Mouse (Mus musculus): ENCODE measurements at regions not wholly inside any gene's neighbourhood (a gene's known extent, or its start where the extent isn't known, plus 50 kb on each side); places are given as distances from the start of the nearest gene placed in this dataset.

- no peaks in the 10 kb centered on the region for H3K4me1 ChIP-seq (ENCODE audit: control insufficient read depth, insufficient read depth, low read length)
- no peak overlapping the region for H3K4me3 ChIP-seq (ENCODE audit: control insufficient read depth, low read depth, low read length)
- no peak for TF ChIP-seq POLR2A (IDR thresholded peaks at IDR 0.05; ENCODE audit: control insufficient read depth, low read depth, low read length)
- no peak for TF ChIP-seq CTCF (IDR thresholded peaks at IDR 0.05; ENCODE audit: control insufficient read depth, insufficient read depth, insufficient replicate concordance, low read depth, low read length)
- H3K27ac ChIP-seq (ENCODE audit: control insufficient read depth, insufficient read depth, low read depth, low read length), result no peak overlapping the region
- no peaks in the 10 kb centered on the region for H3K27me3 ChIP-seq (ENCODE audit: control insufficient read depth, insufficient read depth, low read length)
- no peaks in the 10 kb centered on the region for H3K36me3 ChIP-seq (ENCODE audit: control insufficient read depth, insufficient read depth, low read length)
These were observed 1240.4 kb upstream of the A1bg start for GRCm38 (mm10) chr15:62163203-62163602.

GRCm38 (mm10) chr15:62162648-62163194, 1239.9 kb upstream of the A1bg start:
- Histone ChIP-seq H3K4me3 (ENCODE audit: control insufficient read depth, low read depth, low read length) (no peak overlapping the region), H3K36me3 (ENCODE audit: control insufficient read depth, insufficient read depth, low read length) (no peaks in the 10 kb centered on the region), H3K27me3 (ENCODE audit: control insufficient read depth, insufficient read depth, low read length) (no peaks in the 10 kb centered on the region), H3K27ac (ENCODE audit: control insufficient read depth, insufficient read depth, low read depth, low read length) (no peak overlapping the region), H3K4me1 (ENCODE audit: control insufficient read depth, insufficient read depth, low read length) (no peaks in the 10 kb centered on the region)
- TF ChIP-seq CTCF (IDR thresholded peaks at IDR 0.05; ENCODE audit: control insufficient read depth, insufficient read depth, insufficient replicate concordance, low read depth, low read length) (no peak), POLR2A (IDR thresholded peaks at IDR 0.05; ENCODE audit: control insufficient read depth, low read depth, low read length) (no peak)

GRCm38 (mm10) chr15:62161975-62162647, 1239.3 kb upstream of the A1bg start:
- no peak overlapping the region for H3K27ac ChIP-seq (ENCODE audit: control insufficient read depth, insufficient read depth, low read depth, low read length)
- H3K36me3 ChIP-seq (ENCODE audit: control insufficient read depth, insufficient read depth, low read length), result no peaks in the 10 kb centered on the region
- no peak overlapping the region for H3K4me3 ChIP-seq (ENCODE audit: control insufficient read depth, low read depth, low read length)
- no peaks in the 10 kb centered on the region for H3K4me1 ChIP-seq (ENCODE audit: control insufficient read depth, insufficient read depth, low read length)
- TF ChIP-seq CTCF (IDR thresholded peaks at IDR 0.05; ENCODE audit: control insufficient read depth, insufficient read depth, insufficient replicate concordance, low read depth, low read length), result no peak
- no peak for TF ChIP-seq POLR2A (IDR thresholded peaks at IDR 0.05; ENCODE audit: control insufficient read depth, low read depth, low read length)
- H3K27me3 ChIP-seq (ENCODE audit: control insufficient read depth, insufficient read depth, low read length), result no peaks in the 10 kb centered on the region

GRCm38 (mm10) chr15:62161061-62161460, 1238.2 kb upstream of the A1bg start:
- no peaks in the 10 kb centered on the region for H3K36me3 ChIP-seq (ENCODE audit: control insufficient read depth, insufficient read depth, low read length)
- H3K27ac ChIP-seq (ENCODE audit: control insufficient read depth, insufficient read depth, low read depth, low read length), result no peak overlapping the region
- H3K27me3 ChIP-seq (ENCODE audit: control insufficient read depth, insufficient read depth, low read length), result no peaks in the 10 kb centered on the region
- TF ChIP-seq CTCF (IDR thresholded peaks at IDR 0.05; ENCODE audit: control insufficient read depth, insufficient read depth, insufficient replicate concordance, low read depth, low read length), result no peak
- no peak for TF ChIP-seq POLR2A (IDR thresholded peaks at IDR 0.05; ENCODE audit: control insufficient read depth, low read depth, low read length)
- H3K4me3 ChIP-seq (ENCODE audit: control insufficient read depth, low read depth, low read length), result no peak overlapping the region
- no peaks in the 10 kb centered on the region for H3K4me1 ChIP-seq (ENCODE audit: control insufficient read depth, insufficient read depth, low read length)

GRCm38 (mm10) chr15:62158875-62159675, 1236.3 kb upstream of the A1bg start:
- TF ChIP-seq CTCF (IDR thresholded peaks at IDR 0.05; ENCODE audit: control insufficient read depth, insufficient read depth, insufficient replicate concordance, low read depth, low read length) (no peak), POLR2A (IDR thresholded peaks at IDR 0.05; ENCODE audit: control insufficient read depth, low read depth, low read length) (no peak)
- no peaks in the 10 kb centered on the region for H3K4me1 ChIP-seq (ENCODE audit: control insufficient read depth, insufficient read depth, low read length)
- H3K36me3 ChIP-seq (ENCODE audit: control insufficient read depth, insufficient read depth, low read length), result no peaks in the 10 kb centered on the region
- H3K4me3 ChIP-seq (ENCODE audit: control insufficient read depth, low read depth, low read length), result no peak overlapping the region
- no peaks in the 10 kb centered on the region for H3K27me3 ChIP-seq (ENCODE audit: control insufficient read depth, insufficient read depth, low read length)
- H3K27ac ChIP-seq (ENCODE audit: control insufficient read depth, insufficient read depth, low read depth, low read length), result no peak overlapping the region

- H3K27ac ChIP-seq (ENCODE audit: control insufficient read depth, insufficient read depth, low read depth, low read length), result no peak overlapping the region
- no peaks in the 10 kb centered on the region for H3K4me1 ChIP-seq (ENCODE audit: control insufficient read depth, insufficient read depth, low read length)
- H3K36me3 ChIP-seq (ENCODE audit: control insufficient read depth, insufficient read depth, low read length), result no peaks in the 10 kb centered on the region
- H3K4me3 ChIP-seq (ENCODE audit: control insufficient read depth, low read depth, low read length), result no peak overlapping the region
- no peaks in the 10 kb centered on the region for H3K27me3 ChIP-seq (ENCODE audit: control insufficient read depth, insufficient read depth, low read length)
- TF ChIP-seq POLR2A (IDR thresholded peaks at IDR 0.05; ENCODE audit: control insufficient read depth, low read depth, low read length) (no peak), CTCF (IDR thresholded peaks at IDR 0.05; ENCODE audit: control insufficient read depth, insufficient read depth, insufficient replicate concordance, low read depth, low read length) (no peak)
These were observed 1234.6 kb upstream of the A1bg start for GRCm38 (mm10) chr15:62157200-62158033.

All from testis, adult 2 months (tissue).